Mouse (Mus musculus) gastrocnemius, postnatal 25 days (tissue): ENCODE measurements around the gene Tshz2. TPM values are rescaled to one million over a fixed set of nuclear protein-coding genes. Genes with fewer than 3 reads are reported as not detected.

ENCODE experiments used
- DNase-seq: peaks from one replicate; pipeline ENCODE4 v3.0.0; 2022
- total RNA-seq, 2 experiments: library from RNA; stranded (reverse); gene quantifications; 1 replicate in 1 of 2; 2 replicates in 1 of 2; pipeline ENCODE4 v1.2.3; 2021

Gene Tshz2
- total RNA-seq, 2 experiments from 2014 or later: 11.5 to 13.7 TPM

DNA sequence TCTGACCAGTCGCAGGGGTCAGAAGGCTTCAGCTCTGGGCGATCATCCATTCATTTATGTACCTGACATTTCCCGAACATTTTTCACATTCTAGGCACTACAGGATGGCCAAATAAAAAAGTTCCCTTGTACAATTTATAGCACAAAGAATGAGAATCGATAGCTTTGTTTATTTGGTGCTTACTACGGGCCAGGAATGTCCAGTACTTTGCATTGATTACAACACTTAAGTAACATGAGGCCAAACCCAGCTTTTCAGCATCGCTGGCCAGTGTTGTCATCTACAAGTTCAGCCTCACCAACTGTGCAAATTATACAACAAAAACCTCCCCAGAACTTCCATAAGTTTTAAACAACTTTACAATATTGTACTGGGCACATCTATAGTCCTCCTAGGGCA lies 315.3 kb downstream of the Tshz2 start:
- DNase-seq: no peak

DNA sequence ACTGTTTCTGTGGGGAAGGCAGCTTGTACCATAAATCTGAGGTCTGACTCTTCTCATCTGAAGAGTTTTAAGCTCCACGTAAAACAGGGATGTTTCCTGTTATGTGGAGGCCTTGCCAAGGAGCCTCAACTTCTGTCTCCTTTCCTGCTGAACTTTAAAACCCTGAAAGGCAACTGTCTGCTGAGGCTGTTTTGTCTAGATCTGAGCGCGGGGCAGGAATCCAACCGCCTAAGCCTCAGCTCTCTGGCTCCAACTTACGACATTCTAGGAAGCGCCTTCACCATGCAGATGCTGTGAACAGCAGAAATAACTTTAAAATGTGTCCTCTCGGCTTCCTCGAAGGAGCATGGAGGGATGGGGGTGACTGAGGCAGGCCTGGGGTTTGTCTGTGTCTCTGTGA lies 318.2 kb downstream of the Tshz2 start:
- DNase-seq: no peak

DNA sequence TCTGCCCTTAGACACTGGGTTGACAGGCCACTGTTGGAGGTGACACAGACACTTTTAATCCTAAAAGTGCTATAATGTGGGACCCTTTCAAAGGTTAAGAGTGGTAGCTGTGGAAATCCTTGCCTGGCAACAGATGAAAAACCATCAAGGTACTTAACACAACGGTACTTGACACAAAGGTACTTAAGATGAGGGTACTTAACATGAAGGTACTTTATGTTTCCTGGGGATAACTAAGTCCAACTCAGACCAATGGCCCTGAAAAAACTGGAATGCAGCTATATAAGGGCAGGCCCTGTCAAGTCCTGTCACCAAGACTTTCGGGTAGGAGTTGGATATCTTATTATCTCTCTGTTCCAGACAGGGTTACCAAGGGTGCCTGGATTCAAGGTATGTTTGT lies 320.2 kb downstream of the Tshz2 start:
- no peak for DNase-seq

DNA sequence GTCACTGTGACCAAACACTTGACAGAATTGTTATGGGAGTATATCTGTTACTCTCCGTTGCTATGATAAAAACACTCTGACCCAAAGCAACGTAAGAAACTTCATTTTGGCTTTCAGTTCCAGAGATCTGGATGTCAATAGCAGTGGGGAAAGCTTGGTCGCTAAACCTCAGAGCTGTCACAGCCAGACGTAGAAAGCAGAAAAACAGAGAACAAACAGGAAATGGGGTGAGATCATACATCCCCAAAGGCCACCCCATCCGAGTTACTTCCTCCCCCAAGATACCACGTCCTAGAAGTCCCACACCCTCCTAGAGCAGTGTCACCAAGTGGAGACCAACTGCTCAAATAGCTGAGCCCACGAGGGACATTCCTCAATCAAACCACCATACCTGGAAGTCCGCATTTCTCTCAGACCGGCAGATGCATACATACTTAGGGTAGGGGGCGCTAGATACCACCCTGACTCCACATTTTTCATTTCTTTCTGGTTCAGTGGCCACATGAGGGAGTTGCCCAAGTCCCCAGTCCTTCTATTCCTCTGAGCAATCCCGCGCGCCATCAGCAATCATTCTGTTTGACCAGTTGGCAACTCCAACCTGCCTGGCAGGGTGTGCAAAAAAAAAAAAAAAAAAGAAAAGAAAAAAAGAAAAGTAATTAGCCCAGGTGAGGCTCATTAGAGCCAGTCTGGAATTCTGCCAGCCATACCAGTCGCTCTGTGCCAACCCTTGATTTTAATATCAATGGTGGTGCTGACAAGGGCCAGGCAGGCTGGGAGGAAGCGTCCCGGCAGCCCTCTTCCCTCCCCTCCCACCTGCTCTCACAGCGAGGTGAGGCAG lies 326.1 kb downstream of the Tshz2 start:
- no peak for DNase-seq

DNA sequence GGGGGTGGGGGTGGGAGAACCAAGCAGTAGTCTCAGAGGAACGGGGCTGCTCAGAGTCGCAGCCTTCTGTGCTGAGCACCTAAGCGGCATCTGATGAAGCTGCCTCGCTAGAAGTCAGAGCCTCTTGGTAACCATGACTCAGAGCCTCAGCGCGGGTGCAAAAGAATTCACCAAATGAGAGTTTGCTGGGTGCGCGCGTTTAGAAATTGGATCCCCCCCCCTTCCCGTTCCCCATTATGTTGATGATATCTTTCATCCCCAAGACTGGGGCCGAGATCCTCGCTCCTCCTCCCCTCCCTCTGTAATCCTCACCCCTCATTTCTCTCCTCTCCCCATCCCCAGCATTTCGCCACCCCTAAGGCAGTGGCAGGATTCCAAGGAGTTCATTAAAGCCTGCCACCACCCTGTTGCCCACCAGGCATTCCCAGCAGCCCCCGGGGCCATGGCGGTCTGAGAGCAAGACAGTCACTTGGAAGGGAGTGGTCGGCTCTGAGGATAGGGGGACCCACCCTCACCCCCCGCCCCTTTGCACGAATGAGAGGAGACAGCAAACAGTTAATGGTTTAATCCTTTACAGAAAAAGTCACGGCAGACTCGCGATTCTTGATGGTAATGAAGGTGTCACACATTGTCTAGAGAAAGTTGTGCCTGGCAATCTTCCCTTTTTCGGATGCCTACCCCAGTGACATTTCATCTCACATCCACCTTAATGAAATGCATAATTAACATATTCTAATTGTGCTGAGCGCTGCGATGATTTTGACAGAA lies 328.8 kb downstream of the Tshz2 start:
- no peak for DNase-seq

DNA sequence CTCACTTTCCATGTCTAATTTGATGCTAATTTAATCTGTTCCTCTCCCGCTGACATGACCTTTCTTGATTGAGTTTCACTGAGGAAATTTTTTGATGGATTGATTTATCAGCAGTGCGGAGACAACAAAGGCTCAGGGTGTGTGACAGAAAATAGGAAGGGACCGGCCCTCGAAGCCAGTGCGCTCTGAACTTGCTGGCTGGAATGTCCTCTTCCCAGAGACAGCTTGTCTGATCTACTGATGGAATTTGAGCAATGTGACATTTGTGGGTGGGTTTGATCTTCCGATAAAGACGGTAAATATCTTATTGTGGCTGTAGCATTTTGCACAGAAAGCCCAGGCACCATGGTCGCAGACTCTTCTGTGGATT lies 329.4 kb downstream of the Tshz2 start:
- DNase-seq: no peak

DNA sequence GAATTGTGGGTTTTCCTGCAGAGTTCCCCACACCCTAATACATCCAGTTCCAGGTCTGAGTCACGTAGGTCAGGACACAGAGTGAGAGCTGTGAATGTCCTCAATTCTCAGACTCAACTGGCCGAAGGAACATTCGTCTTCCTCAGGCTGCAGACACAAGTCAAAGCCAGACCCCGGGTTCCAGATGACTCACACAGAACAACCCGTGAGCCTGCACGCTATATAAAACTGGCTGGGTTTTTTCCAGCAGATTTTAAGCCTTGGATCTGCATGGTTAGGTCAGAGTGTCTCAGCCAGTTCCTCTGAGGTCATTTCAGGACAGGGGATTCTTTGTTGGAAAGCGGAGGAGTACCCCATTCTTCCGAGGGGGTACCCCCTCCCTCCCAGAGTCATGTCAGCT lies 330.0 kb downstream of the Tshz2 start:
- DNase-seq: no peak

DNA sequence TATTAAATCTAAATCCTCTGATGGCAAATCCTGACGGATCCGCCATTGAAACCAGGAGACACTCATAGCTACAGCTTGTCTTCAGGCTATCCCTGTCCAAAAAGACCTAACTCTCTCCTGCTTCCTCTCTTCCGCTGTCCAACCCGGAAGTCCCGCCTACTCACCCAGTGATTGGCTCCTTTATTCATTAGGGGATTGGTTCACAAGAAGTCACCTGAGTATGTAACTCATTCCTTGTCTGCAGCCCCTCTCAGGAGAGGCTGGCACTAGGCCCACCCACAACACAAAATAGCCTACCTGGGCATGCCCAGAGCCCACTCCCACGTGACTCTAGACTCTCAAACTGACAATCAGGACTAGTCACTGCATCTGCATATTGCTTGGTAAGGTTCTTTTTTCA lies 337.7 kb downstream of the Tshz2 start:
- DNase-seq: no peak

DNA sequence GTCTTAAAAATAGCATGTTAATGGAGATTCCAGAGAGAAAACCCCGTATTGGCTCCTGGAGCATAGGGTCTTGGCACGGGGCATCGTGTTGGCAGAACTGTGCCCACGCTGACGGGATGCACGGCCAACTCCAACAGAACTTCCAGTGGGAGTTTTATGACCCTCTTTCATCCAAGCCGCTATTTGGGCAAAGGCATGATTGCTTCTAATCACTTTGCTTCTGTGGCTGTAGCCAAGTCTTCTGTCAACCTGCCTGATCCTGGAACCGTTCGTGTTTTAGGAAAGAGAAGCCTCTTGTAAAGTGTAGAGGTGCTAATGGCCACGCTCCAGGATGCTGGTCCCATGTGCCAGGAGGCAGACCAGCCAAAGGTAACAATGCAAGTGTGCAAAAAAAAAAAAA lies 350.1 kb downstream of the Tshz2 start:
- no peak for DNase-seq

DNA sequence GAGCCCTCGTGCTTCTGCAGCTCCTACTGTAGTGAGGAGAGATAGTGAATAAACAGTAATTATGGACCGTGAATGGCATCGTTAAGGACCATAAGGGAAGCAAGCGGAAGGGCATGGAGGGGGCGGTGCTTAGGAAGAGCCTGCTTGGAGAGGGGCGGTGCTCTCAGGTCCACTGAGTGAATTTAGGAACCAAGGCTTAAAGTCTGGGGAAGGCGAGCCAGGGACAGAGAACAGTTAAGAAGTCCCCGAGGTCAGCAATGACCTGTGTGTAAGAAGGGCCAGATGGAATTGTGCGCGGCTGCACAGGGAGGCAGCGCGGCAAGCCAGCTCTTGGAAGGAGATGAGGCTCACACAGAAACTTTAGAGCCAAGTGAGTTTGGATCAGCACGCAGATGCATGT lies 354.4 kb downstream of the Tshz2 start:
- peak; percentile 32 for DNase-seq

DNA sequence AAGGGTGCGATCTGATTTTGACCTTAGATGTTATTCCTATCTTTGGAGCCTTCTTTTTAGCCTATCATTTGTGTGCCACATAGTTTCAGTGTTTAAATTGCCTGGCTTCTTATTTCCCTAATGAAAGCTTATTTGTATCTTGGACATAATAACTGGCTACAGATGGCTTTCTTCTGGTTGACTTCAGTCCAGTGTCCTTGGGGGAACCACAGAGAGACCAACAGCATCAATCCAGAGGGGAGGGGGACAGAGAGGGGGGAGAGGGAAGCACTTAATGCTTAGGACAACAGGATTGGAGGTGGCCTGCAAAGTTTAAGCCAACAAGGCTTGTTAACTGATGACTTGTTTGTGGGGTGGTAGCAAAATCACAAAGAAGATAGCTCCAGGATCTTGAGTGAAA lies 356.4 kb downstream of the Tshz2 start:
- no peak for DNase-seq

DNA sequence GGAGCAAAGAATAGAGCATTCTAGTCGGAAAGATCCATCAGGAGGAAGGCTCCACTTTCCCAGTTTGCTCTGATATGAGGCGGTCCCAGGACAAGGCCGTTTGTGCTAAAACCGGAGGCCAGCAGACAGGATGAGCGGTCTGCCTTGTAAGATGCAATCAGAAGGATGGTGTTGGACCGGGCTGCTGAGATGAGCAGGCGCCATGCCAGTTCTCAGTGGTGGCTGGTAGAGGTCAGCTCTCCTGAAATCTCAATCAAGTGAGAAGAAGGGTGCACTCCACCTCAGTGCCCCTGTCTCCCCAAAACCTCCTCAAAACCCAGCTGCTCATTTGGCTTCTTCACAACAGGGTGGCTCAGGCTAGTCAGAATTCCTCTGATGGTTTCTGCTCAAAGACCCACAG lies 358.2 kb downstream of the Tshz2 start:
- DNase-seq: no peak

DNA sequence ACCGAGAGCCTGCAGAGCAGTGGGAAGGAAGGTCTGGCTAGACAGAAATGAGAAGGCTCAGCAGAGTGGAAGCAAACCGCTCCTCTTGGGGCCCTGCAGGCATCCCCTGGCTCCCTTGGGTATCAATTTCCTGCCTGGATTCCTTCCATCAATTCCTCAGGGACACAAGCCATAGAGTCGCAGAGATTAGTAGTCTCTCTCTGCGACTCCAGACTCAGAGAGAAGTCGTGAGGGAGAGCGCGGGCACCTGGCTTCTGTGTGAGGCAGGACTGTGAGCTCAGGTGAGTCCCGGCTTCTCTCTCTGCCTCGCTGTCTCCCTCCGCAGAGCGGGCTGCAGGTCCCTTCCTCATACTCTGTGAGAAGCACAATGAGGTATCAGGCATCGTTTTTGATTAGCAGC lies 363.2 kb downstream of the Tshz2 start:
- no peak for DNase-seq

DNA sequence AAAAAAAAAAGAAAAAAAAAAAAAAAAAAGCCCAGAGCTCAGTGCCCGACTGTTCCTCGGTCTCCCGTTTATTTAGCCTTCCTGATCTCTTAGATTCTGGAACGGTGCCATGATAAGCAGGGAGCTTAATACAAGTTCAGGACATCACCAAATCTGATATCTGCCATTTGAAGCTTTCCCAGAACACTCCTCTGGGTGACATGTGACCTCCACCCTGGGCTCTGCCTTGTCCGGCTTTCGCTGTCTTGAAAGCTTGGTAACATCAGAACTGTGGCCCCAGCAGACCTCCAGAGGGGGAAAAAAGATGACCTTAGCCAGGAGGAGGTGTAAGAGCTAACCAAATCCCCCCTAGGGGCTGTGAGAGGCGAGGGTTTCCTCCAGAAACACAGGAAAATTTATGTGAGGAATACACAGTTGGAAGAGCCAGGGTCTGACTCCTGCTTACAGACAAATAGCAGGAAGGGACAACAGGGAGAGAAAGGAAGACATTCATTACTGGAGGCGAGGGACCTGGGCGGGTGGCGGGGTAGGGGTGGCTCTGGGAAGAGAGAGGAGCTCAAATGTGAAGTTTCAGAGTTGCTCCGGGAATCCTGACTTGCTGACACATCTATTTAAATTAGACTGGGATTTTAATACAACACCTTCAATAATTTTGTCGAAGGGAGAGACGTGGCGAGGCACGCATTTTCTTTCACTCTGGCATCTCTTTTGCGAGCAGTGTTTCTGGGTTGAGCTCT lies 363.9 kb downstream of the Tshz2 start:
- peak; percentile 29 for DNase-seq

DNA sequence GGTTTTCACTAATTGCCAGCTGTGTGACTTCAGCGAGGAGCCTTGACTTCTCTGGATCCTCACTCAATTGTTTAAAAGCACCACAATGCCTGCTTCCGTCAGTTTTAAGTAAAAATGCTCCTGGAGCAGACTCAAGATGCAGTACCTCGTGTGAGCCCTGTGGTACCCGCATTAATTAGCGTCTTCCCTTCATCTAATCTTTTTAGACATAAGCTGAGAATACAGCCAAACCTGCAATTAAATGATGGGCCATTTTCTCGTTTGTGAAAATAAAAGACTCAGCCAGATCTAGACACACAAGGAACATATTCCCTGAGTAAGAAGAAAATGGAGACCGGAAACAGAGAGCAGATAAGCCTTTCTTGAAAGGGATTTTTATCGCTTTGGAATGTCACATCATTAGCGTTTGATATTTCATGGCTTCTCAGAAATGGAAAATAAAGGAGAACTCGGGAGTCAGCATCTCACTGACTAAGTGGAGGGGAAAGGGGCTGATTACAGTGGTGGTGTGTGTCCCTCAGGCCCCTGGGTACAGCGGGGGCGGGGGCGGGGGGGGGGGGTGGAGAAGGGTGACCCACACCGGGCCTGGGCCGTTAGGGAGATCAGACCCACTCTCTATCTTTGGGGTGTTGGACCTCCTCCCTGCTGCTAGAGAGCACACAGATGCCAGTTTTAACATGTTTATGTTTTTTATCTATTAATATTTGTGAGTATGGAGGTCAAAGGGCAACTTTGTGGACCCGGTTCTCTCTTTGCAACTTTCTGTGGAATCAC lies 364.6 kb downstream of the Tshz2 start:
- DNase-seq: no peak

DNA sequence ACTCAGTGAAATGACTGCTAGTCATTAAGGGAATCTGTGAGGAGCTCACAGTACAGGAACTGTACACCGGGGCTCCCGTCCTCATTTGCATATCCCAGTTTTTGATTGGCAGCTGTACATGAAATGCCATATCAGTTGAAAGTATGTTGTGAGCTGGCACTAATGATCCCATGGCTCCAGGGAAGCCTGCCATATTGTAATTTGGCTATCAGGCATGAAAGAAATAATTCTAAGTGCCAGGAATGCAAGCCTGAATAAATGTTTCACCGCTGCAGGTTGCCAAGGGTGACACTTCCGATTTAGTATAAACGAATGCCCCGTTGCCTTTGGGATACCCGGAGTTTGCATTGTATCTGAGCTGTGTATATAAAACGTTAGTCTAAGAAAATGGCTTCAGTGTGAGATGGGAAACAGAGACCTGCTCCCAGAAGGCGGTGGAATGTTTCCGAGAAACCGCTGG lies 366.1 kb downstream of the Tshz2 start:
- no peak for DNase-seq

DNA sequence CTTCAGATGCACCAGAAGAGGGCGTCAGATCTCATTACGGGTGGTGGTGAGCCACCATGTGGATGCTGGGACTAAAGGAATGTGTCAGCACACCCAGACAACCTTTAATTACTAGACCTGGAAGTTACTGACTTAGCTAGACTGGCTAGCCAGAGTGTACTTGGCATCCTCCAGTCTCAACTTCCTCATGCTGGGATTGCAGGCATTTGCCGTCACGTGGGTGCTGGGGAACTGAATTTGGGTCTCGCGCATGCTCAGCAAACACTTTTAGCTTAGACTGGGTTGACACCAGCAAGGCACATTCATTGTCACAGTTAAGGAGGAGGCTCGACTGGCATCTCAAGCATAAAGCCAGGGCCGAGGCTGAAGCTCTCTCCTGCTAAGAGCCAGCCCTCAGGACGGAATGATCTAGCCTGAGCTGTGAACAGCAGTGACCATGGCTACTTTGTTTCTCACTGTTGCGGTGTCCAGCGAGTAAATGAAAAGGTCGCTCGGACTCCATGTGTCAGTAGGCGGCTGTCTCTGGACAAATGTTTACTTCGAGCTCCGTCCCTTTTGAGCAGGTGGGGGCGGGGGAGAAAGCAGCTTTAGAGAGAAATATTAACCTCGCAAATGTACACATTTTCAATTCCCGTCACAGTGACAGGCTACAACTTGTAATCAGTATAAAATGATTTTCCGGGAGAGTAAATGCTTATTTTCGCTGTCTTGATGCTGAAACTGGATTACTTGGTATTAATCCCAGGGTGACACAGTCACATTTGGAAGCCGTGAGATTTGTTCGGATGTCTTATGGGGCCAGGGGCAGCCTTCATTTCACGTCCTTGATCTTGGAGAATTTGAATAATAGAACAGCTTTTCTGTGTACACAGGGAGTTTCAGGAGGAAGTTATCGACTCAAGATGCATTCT lies 370.0 kb downstream of the Tshz2 start:
- DNase-seq: peak; percentile 71

DNA sequence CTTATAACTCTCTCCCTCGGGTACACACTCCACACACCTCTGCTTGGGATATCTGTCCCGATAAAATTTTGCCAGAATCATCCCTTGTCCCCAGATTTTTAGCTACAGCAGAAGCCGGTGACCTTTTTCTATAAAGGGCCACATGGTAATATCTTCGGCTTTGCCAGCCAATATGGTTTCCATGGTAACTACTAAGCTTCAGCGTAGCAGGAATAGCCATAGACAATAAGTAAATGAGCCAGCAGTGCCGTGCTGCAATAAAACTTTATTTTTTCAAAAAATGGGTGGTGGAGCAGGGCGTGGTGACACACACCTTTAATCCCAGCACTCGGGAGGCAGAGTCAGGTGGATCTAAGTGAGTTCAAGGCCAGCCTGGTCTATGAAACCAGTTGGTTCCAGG lies 370.9 kb downstream of the Tshz2 start:
- no peak for DNase-seq

DNA sequence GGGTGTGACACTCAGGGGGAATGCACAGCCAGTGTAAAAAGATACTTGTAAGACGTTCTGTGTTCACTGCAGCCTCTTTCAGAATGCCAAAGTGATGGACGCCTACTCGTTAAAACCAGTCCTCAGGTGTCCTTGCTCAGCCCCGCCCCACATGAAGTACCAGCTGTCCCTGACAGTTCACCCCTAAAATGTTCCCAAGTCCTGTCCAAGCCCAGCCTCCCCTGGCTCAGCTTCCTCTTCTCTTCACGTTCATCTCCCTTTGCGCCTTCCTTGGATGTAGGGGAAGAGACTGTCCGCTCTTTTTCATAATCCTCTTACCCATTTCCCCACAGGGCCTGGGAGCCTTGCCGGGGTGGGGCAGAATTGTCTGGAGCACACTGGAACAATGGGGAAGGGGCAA lies 374.0 kb downstream of the Tshz2 start:
- peak; percentile 55 for DNase-seq

DNA sequence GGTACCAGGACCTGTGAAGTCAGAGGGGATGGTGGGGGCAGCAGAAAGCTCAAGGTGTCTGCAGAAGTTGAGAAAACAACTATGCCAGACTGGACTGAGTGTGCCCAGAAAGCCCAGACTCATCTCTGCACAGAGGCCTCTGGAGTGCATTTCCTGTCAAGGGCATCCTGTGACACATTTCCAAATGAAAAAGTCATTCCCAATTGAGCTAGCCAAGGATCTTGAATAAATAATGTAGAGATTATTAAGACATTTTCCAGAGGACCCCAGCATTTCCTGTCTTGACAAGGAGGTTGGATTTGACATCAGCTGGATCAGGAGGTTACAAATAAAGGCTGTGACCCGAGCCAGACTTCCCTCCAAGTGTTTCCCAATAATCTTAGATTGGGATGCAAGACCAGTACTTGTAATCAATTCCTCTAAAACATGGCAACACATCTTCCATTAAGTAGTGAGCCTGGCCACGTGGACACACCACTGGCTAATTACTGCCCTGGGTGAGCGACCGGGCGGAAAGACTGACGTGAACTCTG lies 374.7 kb downstream of the Tshz2 start:
- no peak for DNase-seq

DNA sequence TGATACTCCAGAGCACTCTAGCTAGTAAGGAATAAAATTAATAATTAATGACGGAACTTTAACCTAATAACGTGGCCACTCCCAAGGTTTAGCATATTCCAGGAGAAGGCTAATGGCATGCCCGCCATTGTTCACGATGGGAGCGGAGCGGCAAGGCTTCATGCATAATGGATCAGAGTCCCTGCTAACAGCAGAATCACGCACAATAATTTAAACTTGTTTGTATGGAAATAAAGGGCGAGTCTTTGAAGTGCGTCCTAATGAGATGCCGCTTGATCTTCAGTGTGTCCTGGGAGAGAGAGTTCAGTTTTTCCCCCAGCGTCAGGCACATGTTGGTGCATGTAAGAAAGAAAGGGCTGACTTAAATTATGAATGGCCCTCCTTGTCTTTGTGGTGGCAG lies 376.9 kb downstream of the Tshz2 start:
- no peak for DNase-seq
